Mouse (Mus musculus) B cell, adult 2 months (primary cell): ENCODE data around the gene Nfatc4.

ENCODE experiments used
- DNase-seq, 2 experiments: peaks; one replicate each; pipeline ENCODE4 v3.0.0; 2022

Nfatc4 gene

GRCm38 (mm10) chr14:55824001-55824480 lies 1.1 kb downstream of the Nfatc4 start:
- no peak for DNase-seq

GRCm38 (mm10) chr14:55824481-55825215 lies 1.7 kb downstream of the Nfatc4 start:
- no peak for DNase-seq

GRCm38 (mm10) chr14:55825216-55826051 lies 2.5 kb downstream of the Nfatc4 start:
- DNase-seq = no peak

GRCm38 (mm10) chr14:55826142-55826541 lies 3.2 kb downstream of the Nfatc4 start:
- no peak for DNase-seq

- no peak for DNase-seq
Observed at GRCm38 (mm10) chr14:55826551-55827340, 3.8 kb downstream of the Nfatc4 start.

- DNase-seq = no peak
Observed at GRCm38 (mm10) chr14:55828716-55829263, 5.8 kb downstream of the Nfatc4 start.

- no peak for DNase-seq
Observed at GRCm38 (mm10) chr14:55829854-55830253, 6.9 kb downstream of the Nfatc4 start.

GRCm38 (mm10) chr14:55830331-55830730 lies 7.4 kb downstream of the Nfatc4 start:
- no peak for DNase-seq

- DNase-seq = no peak
Observed at GRCm38 (mm10) chr14:55833126-55833525, 10.2 kb downstream of the Nfatc4 start.

GRCm38 (mm10) chr14:55834808-55835533 lies 12.0 kb downstream of the Nfatc4 start:
- DNase-seq = no peak

GRCm38 (mm10) chr14:55838312-55838711 lies 15.4 kb downstream of the Nfatc4 start:
- DNase-seq = no peak

- DNase-seq = no peak
Observed at GRCm38 (mm10) chr14:55838740-55839139, 15.8 kb downstream of the Nfatc4 start.

GRCm38 (mm10) chr14:55840853-55841366 lies 18.0 kb downstream of the Nfatc4 start:
- DNase-seq = no peak

GRCm38 (mm10) chr14:55842794-55843193 lies 19.9 kb downstream of the Nfatc4 start:
- peak in 1 of 2 experiments; percentile 31 for DNase-seq

GRCm38 (mm10) chr14:55845506-55846294 lies 22.8 kb downstream of the Nfatc4 start:
- no peak for DNase-seq

GRCm38 (mm10) chr14:55850885-55851284 lies 27.9 kb downstream of the Nfatc4 start:
- no peak for DNase-seq

- DNase-seq = no peak
Observed at GRCm38 (mm10) chr14:55852646-55853551, 30.0 kb downstream of the Nfatc4 start.

GRCm38 (mm10) chr14:55853621-55854285 lies 30.8 kb downstream of the Nfatc4 start, which contains the start of gene Nynrin:
Gene Nynrin, plus strand, starts transcription at chr14:55854010.
- DNase-seq = no peak
